ENCODE assay signal across 19 mouse cellular contexts in the genomic region with DNA sequence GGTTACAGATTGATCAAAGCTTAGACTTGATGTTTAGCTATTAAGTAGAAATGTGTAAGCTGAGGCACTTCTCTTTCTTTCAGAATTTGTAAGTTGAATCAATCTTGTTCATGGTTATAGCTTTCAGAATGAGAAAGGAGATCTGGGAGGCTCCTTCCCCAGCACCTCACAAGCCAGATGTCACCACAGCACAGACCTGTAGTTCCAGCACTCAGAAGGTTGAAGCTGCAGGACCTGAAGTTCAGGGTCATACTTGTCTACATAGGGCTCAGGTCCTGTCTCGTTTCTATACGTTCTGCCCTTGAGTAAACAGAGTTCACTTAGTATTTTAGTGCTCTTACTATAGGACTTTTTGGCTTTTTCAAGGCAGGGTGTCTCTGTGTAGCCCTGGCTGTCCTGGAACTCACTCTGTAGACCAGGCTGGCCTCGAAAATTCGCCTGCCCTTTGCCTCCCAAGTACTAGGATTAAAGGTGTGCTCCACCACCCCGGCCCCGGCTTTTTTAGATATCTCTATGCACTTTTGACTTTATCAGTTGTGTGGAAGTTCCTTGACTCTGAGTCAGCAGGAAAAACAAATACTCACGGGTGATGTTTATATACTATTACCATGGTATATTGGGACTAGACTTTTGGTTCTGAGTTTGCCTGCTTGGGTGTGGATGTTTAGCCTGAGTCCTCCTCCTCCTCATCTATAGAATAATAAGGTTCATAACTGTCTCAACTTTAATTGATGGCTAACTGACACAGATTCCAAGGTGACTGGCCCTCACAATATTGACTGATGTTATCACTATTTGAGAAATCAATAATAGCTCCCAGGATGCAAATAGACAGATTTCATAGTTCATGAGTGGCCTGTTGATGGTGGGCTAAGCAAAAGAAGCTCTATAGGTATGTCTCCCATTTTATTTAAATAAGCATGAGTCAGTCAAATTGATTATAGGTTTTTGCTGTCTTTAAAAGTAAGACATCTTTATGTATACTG. TPM values are rescaled to one million over a fixed set of nuclear protein-coding genes. Genes with fewer than 3 reads are reported as not detected.
DNase-seq lines count a peak whose midpoint lies in the region; ATAC-seq and TF ChIP-seq lines count a peak whose summit lies in the region.
"Had no signal": no experiment of that assay in that cellular context is flagged by ENCODE, and none has a peak within 500 bp of the region (broad histone marks: within the 10 kb centered on the region; RNA-seq: fewer than 3 reads in every experiment).

No protein-coding gene starts in this region.

- H3K4me1 ChIP-seq in bone marrow, adult 2 months (ENCODE audit: control insufficient read depth, insufficient read depth, low read length), result peaks cover 1% of the 10 kb centered on the region; the same call in 1 of the 2 replicates
- H3K4me1 ChIP-seq in intestine, postnatal 0 days (replicated peaks; ENCODE audit: control insufficient read depth, insufficient read depth, low read length), result no peaks in the 10 kb centered on the region
- peaks cover 28% of the 10 kb centered on the region for H3K4me1 ChIP-seq in liver, embryonic 16.5 days (ENCODE audit: control insufficient read depth, low read depth, low read length)
- H3K4me1 ChIP-seq in embryonic facial prominence, embryonic 10.5 days, result no peaks in the 10 kb centered on the region
- H3K4me1 ChIP-seq: hindbrain, embryonic 12.5 days had no signal

- H3K9ac ChIP-seq in intestine, postnatal 0 days (ENCODE audit: low read depth, low read length), result no peak overlapping the region
- H3K9ac ChIP-seq in liver, embryonic 16.5 days (ENCODE audit: low read depth, low read length), result peak overlapping the region; percentile 48
- H3K9ac ChIP-seq: hindbrain, embryonic 12.5 days; lung, embryonic 15.5 days had no signal

- intact Hi-C loops in gastrocnemius, adult 2 months (cut with DNase I), result no loop called here

- 72% methylated on average over 7 of the region's 7 CpGs for WGBS in bone marrow, adult 2 months
- WGBS in intestine, postnatal 0 days, result 39% methylated on average over 7 of the region's 7 CpGs
- 22% methylated on average over 7 of the region's 7 CpGs for WGBS in liver, embryonic 16.5 days (ENCODE audit: insufficient replicate concordance)
- 88% methylated on average over 7 of the region's 7 CpGs for WGBS in embryonic facial prominence, embryonic 10.5 days

- no peaks in the 10 kb centered on the region for H3K9me3 ChIP-seq in intestine, postnatal 0 days (ENCODE audit: control insufficient read depth)
- H3K9me3 ChIP-seq in liver, embryonic 16.5 days (replicated peaks; ENCODE audit: control insufficient read depth, low read length), result no peaks in the 10 kb centered on the region
- H3K9me3 ChIP-seq in embryonic facial prominence, embryonic 10.5 days, result no peaks in the 10 kb centered on the region
- H3K9me3 ChIP-seq: heart, embryonic 10.5 days; hindbrain, embryonic 12.5 days; lung, embryonic 15.5 days had no signal

- H3K36me3 ChIP-seq in intestine, postnatal 0 days (ENCODE audit: control insufficient read depth, insufficient read depth), result 0 out of 2 replicates have a peak, but pooled peaks cover 6% of the 10 kb centered on the region
- H3K36me3 ChIP-seq in liver, embryonic 16.5 days (ENCODE audit: control insufficient read depth, insufficient read depth), result no peaks in the 10 kb centered on the region; the same call in 1 of the 2 replicates
- peaks cover 25% of the 10 kb centered on the region for H3K36me3 ChIP-seq in embryonic facial prominence, embryonic 10.5 days (replicated peaks)
- H3K36me3 ChIP-seq: lung, embryonic 15.5 days had no signal

- H3K4me3 ChIP-seq in bone marrow, adult 2 months (replicated peaks; ENCODE audit: control insufficient read depth, low read depth, low read length), result no peak overlapping the region
- H3K4me3 ChIP-seq in intestine, postnatal 0 days (ENCODE audit: low read depth, low read length), result no peak overlapping the region
- H3K4me3 ChIP-seq in liver, embryonic 16.5 days (ENCODE audit: low read depth, low read length), result peak overlapping the region; percentile 17; the same call in 1 of the 2 replicates
- H3K4me3 ChIP-seq in embryonic facial prominence, embryonic 10.5 days, result no peak overlapping the region
- no peak overlapping the region for H3K4me3 ChIP-seq in gastrocnemius, adult 2 months
- H3K4me3 ChIP-seq: heart, embryonic 10.5 days; hindbrain, embryonic 12.5 days; lung, embryonic 15.5 days had no signal

- peak; percentile 25 for DNase-seq in 3T3-L1 (ENCODE audit: low read depth, low spot score)
- no peak for DNase-seq in embryonic facial prominence, embryonic 10.5 days (ENCODE audit: low spot score)
- DNase-seq in gastrocnemius, adult 2 months, result no peak
- no peak for DNase-seq in adrenal gland, postnatal 14 days
- DNase-seq in left cerebral cortex, adult 8-10 months (ENCODE audit: low spot score in 2 of 2), result no peak
- DNase-seq: cerebellum, adult 11 months; cerebellum, postnatal 36 days; heart, postnatal 10 days; kidney, adult 18-20 months; kidney, postnatal 36 days; layer of hippocampus, adult 9-11 months; left cerebral cortex, postnatal 4 days had no signal

- ATAC-seq in intestine, postnatal 0 days, result peak; percentile 76
- peak; percentile 64 for ATAC-seq in liver, embryonic 16.5 days (ENCODE audit: low read depth)
- ATAC-seq: midbrain, embryonic 16.5 days had no signal

- H3K27me3 ChIP-seq in intestine, postnatal 0 days (replicated peaks; ENCODE audit: control insufficient read depth, insufficient read depth, low read length), result no peaks in the 10 kb centered on the region
- H3K27me3 ChIP-seq in liver, embryonic 16.5 days (ENCODE audit: control insufficient read depth, insufficient read depth, low read depth, low read length), result no peaks in the 10 kb centered on the region
- no peaks in the 10 kb centered on the region for H3K27me3 ChIP-seq in embryonic facial prominence, embryonic 10.5 days (replicated peaks; ENCODE audit: low read depth, poor library complexity, severe bottlenecking)
- H3K27me3 ChIP-seq: hindbrain, embryonic 12.5 days; lung, embryonic 15.5 days had no signal

- H3K27ac ChIP-seq in bone marrow, adult 2 months (ENCODE audit: control insufficient read depth, insufficient read depth, low read depth, low read length, poor library complexity), result peak overlapping the region; percentile 3; the same call in 1 of the 2 replicates
- H3K27ac ChIP-seq in intestine, postnatal 0 days (ENCODE audit: low read depth, low read length), result peak overlapping the region; percentile 50
- H3K27ac ChIP-seq in liver, embryonic 16.5 days (ENCODE audit: low read length), result peak overlapping the region; percentile 96
- no peak overlapping the region for H3K27ac ChIP-seq in embryonic facial prominence, embryonic 10.5 days (replicated peaks)
- H3K27ac ChIP-seq in gastrocnemius, adult 2 months, result no peak overlapping the region; the same call in 1 of the 2 replicates
- H3K27ac ChIP-seq: heart, embryonic 10.5 days; hindbrain, embryonic 12.5 days; lung, embryonic 15.5 days had no signal

- no peak for TF ChIP-seq POLR2A in bone marrow, adult 2 months (IDR thresholded peaks at IDR 0.05; ENCODE audit: borderline replicate concordance, control insufficient read depth, low read depth, low read length)

- no peak overlapping the region for H3K4me2 ChIP-seq in intestine, postnatal 0 days (replicated peaks; ENCODE audit: low read depth)
- peak overlapping the region; percentile 53 for H3K4me2 ChIP-seq in liver, embryonic 16.5 days (ENCODE audit: low read depth, low read length)
- H3K4me2 ChIP-seq: hindbrain, embryonic 12.5 days; lung, embryonic 15.5 days had no signal

- TF ChIP-seq CTCF in bone marrow, adult 2 months (IDR thresholded peaks at IDR 0.05; ENCODE audit: control insufficient read depth, insufficient read depth, low read length), result no peak
- no peak for TF ChIP-seq CTCF in intestine, postnatal 0 days (IDR thresholded peaks at IDR 0.05; ENCODE audit: low read depth)
- TF ChIP-seq CTCF in gastrocnemius, adult 2 months (IDR thresholded peaks at IDR 0.05), result no peak

RNA-seq across cellular contexts. Expression of gene Foxn2, which starts 19.7 kb away (rescaled TPM):
- 7.0 and 7.4 TPM in 2 replicates for polyA plus RNA-seq in bone marrow, adult 2 months (2011; ENCODE audit: insufficient read depth, insufficient read length, low replicate concordance, missing spikeins)
- 11.4 and 13.5 TPM in 2 replicates for polyA plus RNA-seq in intestine, postnatal 0 days (2015; fragmentation: Nextera tagmentation; extraction: Ambion mirVana)
- 11.0 and 11.8 TPM in 2 replicates for polyA plus RNA-seq in liver, embryonic 16.5 days (2015; fragmentation: Nextera tagmentation; extraction: Ambion mirVana)
- polyA plus RNA-seq in embryonic facial prominence, embryonic 10.5 days (2016; fragmentation: Nextera tagmentation; extraction: Ambion mirVana), result 16.6 and 17.3 TPM in 2 replicates
- 10 to 100 TPM; 10.6 to 12.9 TPM for total RNA-seq in gastrocnemius, adult 2 months (2021)
- 21.8 and 27.3 TPM in 2 replicates for total RNA-seq in adrenal gland, postnatal 14 days (2021)
- total RNA-seq in left cerebral cortex, adult 8-10 months (2022), result 10 to 100 TPM; 16.3 to 18.8 (median 17.6) TPM

Comparison
In these comparisons a context has a peak if more than half of its experiments do, and no peak if none do; other contexts are left out.
1. H3K27ac ChIP-seq: peak in bone marrow, adult 2 months (single experiment), intestine, postnatal 0 days (single experiment) and liver, embryonic 16.5 days (single experiment); none in embryonic facial prominence, embryonic 10.5 days (single experiment) and gastrocnemius, adult 2 months (single experiment).